Mouse (Mus musculus) kidney, embryonic 14.5 days (tissue): ENCODE measurements around the gene Castor1. TPM values are rescaled to one million over a fixed set of nuclear protein-coding genes. Genes with fewer than 3 reads are reported as not detected.

Experiments used
- ATAC-seq: fragments of 200-750 bp; cut with Nextera tagmentation; 2 replicates; pipeline ENCODE4 v1.8.0; 2017; ENCODE audit warnings: moderate number of reproducible peaks, mild to moderate bottlenecking, moderate TSS enrichment, moderate library complexity; ENCODE audit not compliant: low FRiP score, low TSS enrichment
- H3K27ac ChIP-seq: fragments of 300-500 bp; sonication (generic); 2 replicates; pipeline ENCODE4 v1.5.1; 2014; ENCODE audit warnings: low read depth, mild to moderate bottlenecking, low read length, moderate library complexity, mixed read lengths
- H3K27me3 ChIP-seq: fragments of 300-500 bp; sonication (generic); 2 replicates; pipeline ENCODE4 v1.6.1; 2014; ENCODE audit warnings: mild to moderate bottlenecking, low read length; ENCODE audit not compliant: control insufficient read depth, insufficient read depth
- H3K36me3 ChIP-seq: fragments of 300-500 bp; sonication (generic); 2 replicates; pipeline ENCODE4 v1.6.1; 2014; ENCODE audit warnings: low read length, mixed read lengths; ENCODE audit not compliant: control insufficient read depth, insufficient read depth
- H3K4me1 ChIP-seq: fragments of 300-500 bp; sonication (generic); 2 replicates; pipeline ENCODE4 v1.6.1; 2014; ENCODE audit warnings: low read length, mixed read lengths; ENCODE audit not compliant: control insufficient read depth, insufficient read depth
- H3K4me2 ChIP-seq: fragments of 300-500 bp; sonication (generic); replicated peaks from 2 replicates; pipeline ENCODE4 v1.6.1; 2014; ENCODE audit warnings: low read depth, mild to moderate bottlenecking, low read length
- H3K4me3 ChIP-seq: fragments of 300-500 bp; sonication (generic); 2 replicates; pipeline ENCODE4 v1.5.1; 2014; ENCODE audit warnings: mild to moderate bottlenecking, low read length
- H3K9ac ChIP-seq: fragments of 300-500 bp; sonication (generic); 2 replicates; pipeline ENCODE4 v1.6.1; 2014; ENCODE audit warnings: low read depth, mild to moderate bottlenecking, low read length, moderate library complexity
- H3K9me3 ChIP-seq: fragments of 300-500 bp; sonication (generic); 2 replicates; pipeline ENCODE4 v1.6.1; 2016; ENCODE audit warnings: low read length; ENCODE audit not compliant: control insufficient read depth
- WGBS: fragments of 180-500 bp; shearing (Covaris S2); extraction: QIAGEN DNeasy Blood & Tissue Kit; methylation state at CpG from one replicate; pipeline ENCODE4 v1.1.7; 2014; 5-methylcytosine and 5-hydroxymethylcytosine counted together
- polyA plus RNA-seq: library from polyadenylated mRNA; unstranded; fragments of >200 nt; fragmentation: Nextera tagmentation; extraction: Ambion mirVana; gene quantifications from 2 replicates; pipeline ENCODE4 v1.2.1, GENCODE M21; 2014

The Castor1 gene
- polyA plus RNA-seq, 1 experiment from 2014 or later: 5.3 TPM

DNA sequence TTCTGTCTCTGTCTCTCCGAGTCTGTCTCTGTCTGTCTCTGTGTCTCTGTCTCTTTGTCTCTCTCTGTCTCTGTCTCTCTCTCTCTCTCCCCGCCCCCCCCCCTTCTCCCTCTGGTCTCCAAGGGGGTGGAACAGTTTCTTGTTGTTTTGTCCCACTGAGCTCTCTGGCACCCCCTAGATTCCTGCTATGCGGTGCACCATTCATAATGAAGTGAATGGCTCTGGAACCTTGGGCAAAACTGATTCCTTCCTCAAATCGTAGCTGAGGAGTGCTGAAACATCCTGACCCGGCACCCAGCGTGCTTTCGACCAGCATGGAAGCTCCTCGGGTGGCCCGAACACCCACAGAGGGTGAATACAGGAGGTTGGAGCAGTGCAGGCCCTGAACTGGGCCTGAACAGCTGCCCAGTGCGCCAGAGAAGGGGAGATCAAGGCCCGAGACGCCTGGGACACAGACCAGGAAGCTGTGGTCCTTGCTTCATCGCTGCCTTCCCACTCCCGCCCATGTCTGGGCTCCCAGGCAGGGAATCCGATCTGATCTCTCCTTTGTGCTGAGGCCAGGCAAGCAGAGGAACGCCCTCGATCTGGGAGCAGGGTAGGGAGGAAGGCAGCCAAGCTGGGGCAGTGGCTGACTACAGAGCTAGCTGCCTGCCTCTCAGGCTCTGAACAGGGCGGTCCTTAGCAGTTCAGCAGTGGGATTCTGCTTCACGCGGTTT lies 52.9 kb downstream of the Castor1 start:
- no peaks in the 10 kb centered on the region for H3K4me1 ChIP-seq
- ATAC-seq: no peak
- no peak overlapping the region for H3K9ac ChIP-seq
- H3K27me3 ChIP-seq: peaks cover 14% of the 10 kb centered on the region
- no peak overlapping the region for H3K27ac ChIP-seq
- H3K4me3 ChIP-seq: no peak overlapping the region
- WGBS: 36% methylated on average over 20 of the region's 20 CpGs
- no peak overlapping the region for H3K4me2 ChIP-seq
- no peaks in the 10 kb centered on the region for H3K36me3 ChIP-seq
- no peaks in the 10 kb centered on the region for H3K9me3 ChIP-seq

- 74% methylated on average over 11 of the region's 11 CpGs for WGBS
- Histone ChIP-seq H3K27me3 (peaks cover 12% of the 10 kb centered on the region), H3K4me2 (no peak overlapping the region), H3K4me1 (no peaks in the 10 kb centered on the region), H3K9me3 (no peaks in the 10 kb centered on the region), H3K9ac (no peak overlapping the region), H3K27ac (no peak overlapping the region), H3K36me3 (no peaks in the 10 kb centered on the region), H3K4me3 (no peak overlapping the region)
- no peak for ATAC-seq
These were observed 53.5 kb downstream of the Castor1 start for GRCm38 (mm10) chr11:4271544-4271943.

Other genes with a start within 250 kb of the Castor1 start
- 0.49 TPM in 1 of 2 replicates, not detected in the other for gene 4930556J24Rik, start 241.4 kb upstream of the Castor1 start, polyA plus RNA-seq
- gene Gal3st1, start 234.6 kb upstream of the Castor1 start, polyA plus RNA-seq: 4.3 and 4.6 TPM in 2 replicates
- not detected in 2 replicates for gene Sec14l4, start 186.8 kb upstream of the Castor1 start, polyA plus RNA-seq
- gene Sec14l3, start 153.4 kb upstream of the Castor1 start, polyA plus RNA-seq: not detected in 2 replicates
- gene Mtfp1, start 122.8 kb upstream of the Castor1 start, polyA plus RNA-seq: 11.5 and 15.9 TPM in 2 replicates
- gene Sec14l2, start 94.8 kb upstream of the Castor1 start, polyA plus RNA-seq: 1.1 and 1.2 TPM in 2 replicates
- gene Rnf215, start 83.0 kb upstream of the Castor1 start, polyA plus RNA-seq: 21.0 and 28.3 TPM in 2 replicates
- gene Ccdc157, start 57.9 kb upstream of the Castor1 start, polyA plus RNA-seq: 4.3 and 6.8 TPM in 2 replicates
- gene Sf3a1, start 57.9 kb upstream of the Castor1 start, polyA plus RNA-seq: 55.7 and 72.5 TPM in 2 replicates
- 28.8 and 29.7 TPM in 2 replicates for gene Tbc1d10a, start 31.4 kb upstream of the Castor1 start, polyA plus RNA-seq
- not detected in 2 replicates for gene Osm, start 18.2 kb downstream of the Castor1 start, polyA plus RNA-seq
- gene Lif, start 39.3 kb downstream of the Castor1 start, polyA plus RNA-seq: not detected in 2 replicates
- 0.16 and 0.21 TPM in 2 replicates for gene Hormad2, start 222.9 kb downstream of the Castor1 start, polyA plus RNA-seq